In the genomic region with DNA sequence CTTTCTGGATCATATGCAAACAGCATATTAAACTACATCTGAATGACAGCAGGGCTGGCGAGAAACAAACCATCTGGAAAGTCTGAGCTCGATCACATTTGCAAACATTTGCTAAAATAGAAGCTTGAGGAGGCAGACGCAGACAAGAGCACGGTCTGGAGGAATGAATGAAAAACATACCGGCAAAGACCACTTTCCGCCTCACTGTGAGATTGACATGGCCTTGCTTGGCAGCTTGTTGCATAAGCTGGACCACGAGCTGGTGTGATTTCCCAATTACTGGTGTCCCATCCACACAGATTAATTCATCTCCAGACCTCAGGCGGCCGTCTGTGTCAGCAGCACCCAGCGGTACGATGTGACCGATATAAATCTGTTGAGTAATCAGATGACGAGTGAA, we compare ENCODE assay signal across 11 mouse cellular contexts.
DNase-seq lines count a peak whose midpoint lies in the region; ATAC-seq lines count a peak whose summit lies in the region.
"Had no signal": no experiment of that assay in that cellular context is flagged by ENCODE, and none has a peak within 500 bp of the region (broad histone marks: within the 10 kb centered on the region; RNA-seq: fewer than 3 reads in every experiment).

No protein-coding gene starts in this region.

- DNase-seq in frontal cortex, postnatal 14 days (ENCODE audit: low spot score in 2 of 2) = no peak
- DNase-seq in lung, postnatal 14 days = peak; percentile 5
- DNase-seq in lung, adult 18-20 months = no peak
- peak; percentile 58 to 81 for DNase-seq in layer of hippocampus, adult 18-20 months (ENCODE audit: low spot score in 2 of 2)
- peak; percentile 14 for DNase-seq in right cerebral cortex, postnatal 4 days
- DNase-seq in adipocyte (ENCODE audit: low spot score) = no peak
- no peak for DNase-seq in thymus, postnatal 0 days (ENCODE audit: low spot score)
- DNase-seq: cerebellum, adult 2 months; gastrocnemius, postnatal 10 days had no signal

- peak; percentile 73 for ATAC-seq in frontal cortex, adult (ENCODE audit: low TSS enrichment)
- ATAC-seq: hindbrain, embryonic 16.5 days had no signal

Comparison
In these comparisons a context has a peak if more than half of its experiments do, and no peak if none do; other contexts are left out.
1. DNase-seq: peak in lung, postnatal 14 days (single experiment), layer of hippocampus, adult 18-20 months (2 of 2) and right cerebral cortex, postnatal 4 days (single experiment); none in frontal cortex, postnatal 14 days (0 of 2), lung, adult 18-20 months (0 of 2), adipocyte (single experiment) and thymus, postnatal 0 days (single experiment).